Mouse (Mus musculus) c-Kit-negative CD71-positive TER-119-positive erythroid progenitor cells, embryonic 14.5 days (primary cell): ENCODE results near the gene Rexo1.

Experiments used
- DNase-seq: peaks from one replicate; pipeline ENCODE4 v3.0.0-alpha.2; 2013; ENCODE audit warnings: low read depth, low spot score

Gene Rexo1

DNA sequence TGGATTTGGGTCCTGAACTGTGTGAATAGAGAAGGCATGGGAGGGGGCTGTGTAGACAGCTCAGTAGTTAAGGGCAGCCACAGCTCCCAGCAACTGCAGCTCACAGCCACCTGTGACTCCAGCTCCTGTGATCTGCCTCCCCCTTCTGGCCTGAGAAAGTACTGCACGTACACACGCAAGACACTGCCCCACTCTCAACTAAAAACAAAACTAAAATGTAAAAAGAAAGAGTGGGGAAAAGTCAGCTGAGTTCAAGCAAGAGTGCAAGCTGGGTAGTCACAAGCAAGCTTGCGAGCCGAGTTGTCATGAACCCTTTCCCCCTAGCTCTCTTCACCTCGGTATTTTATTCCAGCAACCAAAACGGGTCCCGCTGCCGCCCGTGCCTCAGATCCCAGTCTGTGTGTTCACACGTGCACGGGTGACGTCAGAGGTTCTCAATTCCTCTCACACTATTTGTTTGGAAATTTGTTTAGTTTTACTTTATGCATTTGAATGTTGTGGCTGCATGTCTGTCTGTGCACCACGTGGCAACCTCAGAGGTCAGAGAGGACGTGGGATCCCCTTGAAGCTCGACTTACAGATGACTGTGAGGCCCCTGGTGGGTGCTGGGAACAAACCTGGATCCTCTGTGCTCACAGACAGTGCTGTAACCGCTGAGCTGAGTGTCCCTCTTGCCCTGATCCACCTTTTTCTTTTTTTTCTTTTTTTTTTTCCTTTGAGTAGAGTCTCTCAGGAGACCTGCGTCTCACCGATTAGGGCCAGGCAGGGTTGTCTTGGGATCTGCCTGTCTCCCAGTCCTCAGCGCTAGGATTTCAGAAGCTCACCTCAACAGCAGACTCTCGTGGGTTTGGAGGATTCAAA lies 51.7 kb downstream of the Rexo1 start:
- DNase-seq = peak; percentile 62

DNA sequence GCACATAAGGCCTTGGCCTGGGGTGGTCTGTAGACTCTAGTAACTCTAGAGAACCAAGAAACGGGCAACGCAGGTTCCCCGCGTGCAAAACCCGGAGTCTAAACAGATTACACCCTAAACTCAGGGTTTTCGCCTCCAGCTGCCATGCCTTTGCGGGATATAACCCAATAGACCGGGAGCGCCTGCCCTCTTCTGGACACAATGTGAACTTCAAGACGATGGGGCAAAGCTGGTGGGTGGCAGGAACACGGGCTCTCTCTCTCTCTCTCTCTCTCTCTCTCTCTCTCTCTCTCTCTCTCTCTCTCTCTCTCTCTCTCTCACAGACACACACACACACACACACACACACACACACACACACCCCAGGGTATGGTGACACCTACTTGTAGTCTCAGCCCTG lies 55.1 kb downstream of the Rexo1 start:
- peak; percentile 54 for DNase-seq

DNA sequence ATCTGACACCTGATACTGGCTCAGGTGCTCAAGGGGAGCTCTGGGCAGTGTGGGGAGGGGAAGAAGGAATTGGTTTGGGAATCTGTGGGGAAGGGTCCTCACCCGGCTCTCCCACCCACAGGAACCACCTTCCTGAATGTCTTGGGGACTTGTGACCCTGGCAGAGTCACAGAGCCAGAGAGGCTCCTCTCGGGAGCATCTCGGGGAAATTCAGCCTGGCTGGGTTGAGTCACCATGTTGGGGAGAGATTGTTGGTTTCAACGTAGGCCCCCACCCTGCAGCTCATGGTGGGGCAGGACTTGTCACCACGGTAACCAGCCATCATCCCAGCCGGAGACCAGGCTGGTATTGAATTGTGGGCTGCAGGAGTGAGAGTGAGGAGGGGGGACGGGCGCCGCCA lies 56.6 kb downstream of the Rexo1 start:
- no peak for DNase-seq

DNA sequence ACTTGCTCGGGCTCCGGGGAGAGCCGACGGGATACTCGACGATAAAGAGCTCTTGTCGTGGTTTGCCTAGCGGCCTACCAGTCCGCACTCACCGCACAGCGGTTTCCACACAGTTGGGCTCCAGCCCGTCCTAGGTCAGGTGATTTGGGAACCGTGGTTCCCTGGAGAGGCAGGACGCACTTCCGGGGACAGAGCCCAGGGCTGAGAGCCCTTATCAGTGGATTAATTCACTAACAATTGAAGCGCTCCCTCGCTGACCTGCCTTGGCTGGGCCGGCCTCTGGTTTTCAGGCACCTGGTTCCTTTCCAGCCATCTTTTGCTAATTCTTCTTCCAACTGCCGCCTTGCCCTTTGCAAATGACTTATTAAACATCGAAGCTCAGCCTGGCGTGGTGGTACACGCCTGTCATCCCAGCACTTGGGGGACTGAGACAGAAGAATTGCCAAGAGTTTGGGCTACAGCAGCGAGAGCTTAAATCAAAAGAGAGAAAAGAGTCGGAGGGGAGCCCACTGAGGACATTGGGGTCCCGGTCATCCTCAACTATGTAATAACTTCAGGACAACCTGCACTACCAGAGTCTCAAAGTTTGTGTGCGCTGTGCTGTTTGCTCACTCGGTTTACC lies 57.6 kb downstream of the Rexo1 start:
- no peak for DNase-seq

- DNase-seq = no peak
Measured at GRCm38 (mm10) chr10:80502819-80503314, 58.5 kb downstream of the Rexo1 start.

- no peak for DNase-seq
Measured at GRCm38 (mm10) chr10:80502291-80502690, 59.1 kb downstream of the Rexo1 start.

- no peak for DNase-seq
Measured at GRCm38 (mm10) chr10:80496421-80496820, 64.9 kb downstream of the Rexo1 start.

DNA sequence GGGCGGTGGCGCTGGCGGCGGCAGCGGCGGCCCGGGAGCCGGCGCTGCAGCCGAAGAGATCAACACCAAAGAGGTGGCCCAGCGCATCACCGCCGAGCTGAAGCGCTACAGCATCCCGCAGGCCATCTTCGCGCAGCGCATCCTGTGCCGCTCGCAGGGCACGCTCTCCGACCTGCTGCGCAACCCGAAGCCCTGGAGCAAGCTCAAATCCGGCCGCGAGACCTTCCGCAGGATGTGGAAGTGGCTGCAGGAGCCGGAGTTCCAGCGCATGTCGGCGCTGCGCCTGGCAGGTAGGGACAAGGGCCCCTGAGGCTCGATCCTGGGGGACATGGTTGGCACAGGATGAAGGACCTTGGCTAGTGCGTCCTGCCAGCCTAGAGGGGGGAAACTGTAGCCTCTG lies 65.5 kb downstream of the Rexo1 start:
- DNase-seq = no peak

DNA sequence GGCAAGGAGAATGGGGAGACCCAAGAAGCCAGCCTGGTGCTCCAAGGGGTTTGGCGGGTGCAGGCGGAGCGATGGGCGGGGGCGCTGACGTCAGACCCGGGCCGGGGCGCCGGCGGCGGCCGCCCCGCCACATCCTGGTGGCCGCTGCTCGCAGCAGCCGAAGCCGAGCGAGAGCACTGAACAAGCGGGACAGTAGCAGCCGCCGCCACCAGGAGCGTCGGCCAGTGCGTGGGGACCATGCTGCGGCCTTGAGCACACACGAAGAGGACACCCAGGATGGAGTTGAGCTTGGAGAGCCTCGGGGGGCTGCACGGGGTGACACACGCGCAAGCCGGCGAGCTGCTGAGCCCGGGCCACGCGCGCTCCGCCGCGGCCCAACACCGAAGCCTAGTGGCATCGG lies 66.6 kb downstream of the Rexo1 start, which contains the start of gene Onecut3:
Gene Onecut3, plus strand, starts transcription at position 104 of the 400 bp plus-strand sequence.
- no peak for DNase-seq
